Mouse (Mus musculus) forebrain, embryonic 12.5 days (tissue): Measurements from ENCODE around the gene Acss1. TPM values are rescaled to one million over a fixed set of nuclear protein-coding genes. Genes with fewer than 3 reads are reported as not detected.

Experiments
- ATAC-seq: fragments of 200-750 bp; cut with Nextera tagmentation; 2 replicates; pipeline ENCODE4 v1.8.0; 2017; ENCODE audit warnings: moderate TSS enrichment; ENCODE audit not compliant: low FRiP score
- H3K27ac ChIP-seq: fragments of 300-500 bp; sonication (generic); 2 replicates; pipeline ENCODE4 v1.5.1; 2016; ENCODE audit warnings: mild to moderate bottlenecking
- H3K27me3 ChIP-seq: fragments of 300-500 bp; sonication (generic); 2 replicates; pipeline ENCODE4 v1.6.1; 2016; ENCODE audit warnings: mild to moderate bottlenecking
- H3K36me3 ChIP-seq: fragments of 300-500 bp; sonication (generic); replicated peaks from 2 replicates; pipeline ENCODE4 v1.6.1; 2016; ENCODE audit warnings: mild to moderate bottlenecking
- H3K4me1 ChIP-seq: fragments of 300-500 bp; sonication (generic); 2 replicates; pipeline ENCODE4 v1.6.1; 2016
- H3K4me2 ChIP-seq: fragments of 300-500 bp; sonication (generic); 2 replicates; pipeline ENCODE4 v1.6.1; 2016; ENCODE audit warnings: mild to moderate bottlenecking, moderate library complexity
- H3K4me3 ChIP-seq: fragments of 300-500 bp; sonication (generic); replicated peaks from 2 replicates; pipeline ENCODE4 v1.5.1; 2016; ENCODE audit warnings: mild to moderate bottlenecking
- H3K9ac ChIP-seq: fragments of 300-500 bp; sonication (generic); 2 replicates; pipeline ENCODE4 v1.6.1; 2016; ENCODE audit warnings: mild to moderate bottlenecking
- H3K9me3 ChIP-seq: fragments of 300-500 bp; sonication (generic); 2 replicates; pipeline ENCODE4 v1.6.1; 2016
- WGBS: fragments of 180-500 bp; shearing (Covaris S2); methylation state at CpG from one replicate; pipeline ENCODE4 v1.1.7; 2016; 5-methylcytosine and 5-hydroxymethylcytosine counted together
- polyA plus RNA-seq: library from polyadenylated mRNA; unstranded; fragments of >200 nt; fragmentation: Nextera tagmentation; extraction: Ambion mirVana; gene quantifications from 2 replicates; pipeline ENCODE4 v1.2.1, GENCODE M21; 2016

The Acss1 gene
- polyA plus RNA-seq, 1 experiment from 2014 or later = 43.4 TPM

DNA sequence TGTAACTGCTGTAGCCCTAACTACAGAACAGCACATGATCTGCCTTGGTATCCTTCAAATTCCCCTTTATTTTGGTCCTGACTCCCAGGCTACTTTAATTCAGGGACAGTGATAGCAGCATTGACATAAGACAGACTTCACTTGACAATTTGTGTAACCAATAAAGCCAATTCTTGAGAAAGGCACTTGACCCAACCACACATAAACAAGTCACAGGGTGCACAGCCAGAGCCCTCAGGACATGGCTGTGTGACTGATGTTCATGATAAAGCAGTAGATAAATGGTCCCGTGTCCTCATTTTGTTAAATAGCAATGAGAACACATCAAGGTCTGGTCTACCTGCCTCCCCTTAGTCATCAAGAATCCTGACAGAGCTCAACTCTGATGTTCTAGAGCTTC lies 88.7 kb downstream of the Acss1 start:
- WGBS = 92% methylated on average over 1 of the region's 1 CpGs
- Histone ChIP-seq H3K27ac (no peak overlapping the region), H3K9me3 (no peaks in the 10 kb centered on the region), H3K27me3 (no peaks in the 10 kb centered on the region), H3K36me3 (peaks cover 19% of the 10 kb centered on the region), H3K4me1 (no peaks in the 10 kb centered on the region), H3K4me2 (no peak overlapping the region), H3K4me3 (no peak overlapping the region), H3K9ac (no peak overlapping the region)
- ATAC-seq = no peak

DNA sequence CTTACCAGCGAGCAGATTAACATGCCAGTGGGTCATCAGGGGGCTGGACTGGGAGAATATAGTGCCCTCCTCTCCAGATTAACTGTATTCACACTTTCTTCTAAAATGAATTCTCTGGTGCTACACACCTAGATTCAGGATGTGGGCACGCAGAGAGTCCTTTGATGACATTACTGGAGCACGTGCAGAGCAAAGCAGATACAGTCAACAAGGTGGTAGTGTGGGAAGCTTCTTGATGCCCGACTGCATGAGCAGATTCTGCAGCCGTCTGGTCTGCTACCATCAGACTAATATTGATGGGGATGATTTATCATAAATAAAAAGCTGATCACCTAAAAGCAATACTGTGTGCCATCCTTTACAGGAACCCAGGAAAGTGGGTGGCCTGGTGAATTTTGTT lies 89.7 kb downstream of the Acss1 start:
- Histone ChIP-seq H3K27me3 (no peaks in the 10 kb centered on the region), H3K4me3 (no peak overlapping the region), H3K4me2 (no peak overlapping the region), H3K36me3 (peaks cover 9% of the 10 kb centered on the region), H3K9me3 (no peaks in the 10 kb centered on the region), H3K27ac (no peak overlapping the region), H3K9ac (no peak overlapping the region), H3K4me1 (no peaks in the 10 kb centered on the region)
- no peak for ATAC-seq
- WGBS = 85% methylated on average over 5 of the region's 5 CpGs

DNA sequence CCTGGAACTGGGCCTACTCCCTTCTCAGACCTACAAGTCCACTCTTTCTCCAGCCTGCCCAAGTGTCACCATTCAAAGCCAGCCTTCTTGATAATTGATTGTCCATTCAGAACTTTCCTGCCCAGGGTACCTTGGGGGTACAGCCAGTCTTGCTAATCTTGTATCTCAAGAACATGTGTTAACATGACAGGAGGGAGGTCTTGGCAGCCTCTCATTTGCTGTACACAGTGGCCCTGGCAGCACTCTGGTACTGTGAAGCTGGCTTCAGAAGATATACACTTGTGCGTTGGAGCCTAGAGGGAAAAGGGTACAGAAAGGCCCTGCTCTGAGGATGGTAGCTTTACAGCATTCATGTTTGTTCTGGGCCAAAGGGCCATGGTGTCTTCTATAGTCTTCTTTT lies 92.0 kb downstream of the Acss1 start:
- Histone ChIP-seq H3K4me1 (no peaks in the 10 kb centered on the region), H3K9me3 (no peaks in the 10 kb centered on the region), H3K36me3 (0 out of 2 replicates have a peak, but pooled peaks cover 4% of the 10 kb centered on the region), H3K9ac (no peak overlapping the region), H3K4me2 (no peak overlapping the region), H3K4me3 (no peak overlapping the region), H3K27me3 (no peaks in the 10 kb centered on the region), H3K27ac (no peak overlapping the region)
- no peak for ATAC-seq
- WGBS = 90% methylated on average over 1 of the region's 1 CpGs

DNA sequence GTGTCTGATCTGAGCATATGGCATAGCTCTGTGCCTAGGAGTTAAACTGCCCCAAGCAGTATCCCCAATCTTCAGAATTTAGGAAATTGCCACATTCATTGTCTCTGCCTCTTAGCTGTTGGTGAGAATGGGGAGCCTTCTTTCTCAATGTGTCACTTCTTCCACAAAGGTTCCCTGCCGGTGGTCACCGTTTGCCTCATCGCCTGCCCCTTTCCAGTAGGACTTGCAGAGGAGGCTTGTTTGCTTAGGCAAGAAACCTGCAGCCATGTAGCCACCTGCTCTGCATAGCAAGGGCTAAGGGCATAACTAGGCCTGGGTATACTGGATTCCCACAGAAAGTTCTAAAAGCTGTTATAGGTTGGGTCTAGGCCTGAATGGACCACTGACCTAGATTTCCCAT lies 95.8 kb downstream of the Acss1 start:
- Histone ChIP-seq H3K4me2 (no peak overlapping the region), H3K4me3 (no peak overlapping the region), H3K27me3 (no peaks in the 10 kb centered on the region), H3K36me3 (no peaks in the 10 kb centered on the region), H3K9ac (no peak overlapping the region), H3K27ac (no peak overlapping the region), H3K4me1 (no peaks in the 10 kb centered on the region), H3K9me3 (no peaks in the 10 kb centered on the region)
- no peak for ATAC-seq
- 88% methylated on average over 3 of the region's 3 CpGs for WGBS

DNA sequence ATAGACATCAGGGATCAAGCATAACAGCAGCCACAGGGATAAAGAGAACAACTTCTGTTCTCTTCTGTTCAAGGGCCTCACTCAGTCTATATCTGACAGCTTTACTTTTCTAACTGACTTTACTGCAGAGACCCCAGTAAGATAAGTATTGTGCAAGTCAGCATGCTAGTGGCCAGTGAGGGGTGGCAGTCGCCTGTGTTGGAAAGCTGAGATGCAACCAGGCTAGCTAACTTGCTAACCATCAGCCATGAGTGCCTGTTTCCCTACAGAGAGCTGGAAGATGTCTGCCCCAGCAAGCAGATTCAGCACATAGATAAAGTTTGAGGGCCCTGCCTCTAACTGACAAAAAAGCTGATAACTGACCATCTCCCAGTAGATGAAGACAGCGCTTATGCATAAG lies 97.5 kb downstream of the Acss1 start:
- no peaks in the 10 kb centered on the region for H3K9me3 ChIP-seq
- H3K9ac ChIP-seq = no peak overlapping the region
- no peaks in the 10 kb centered on the region for H3K36me3 ChIP-seq
- no peak overlapping the region for H3K4me3 ChIP-seq
- H3K27ac ChIP-seq = no peak overlapping the region
- WGBS = 92% methylated on average over 2 of the region's 2 CpGs
- no peak overlapping the region for H3K4me2 ChIP-seq
- no peaks in the 10 kb centered on the region for H3K27me3 ChIP-seq
- no peaks in the 10 kb centered on the region for H3K4me1 ChIP-seq
- no peak for ATAC-seq

DNA sequence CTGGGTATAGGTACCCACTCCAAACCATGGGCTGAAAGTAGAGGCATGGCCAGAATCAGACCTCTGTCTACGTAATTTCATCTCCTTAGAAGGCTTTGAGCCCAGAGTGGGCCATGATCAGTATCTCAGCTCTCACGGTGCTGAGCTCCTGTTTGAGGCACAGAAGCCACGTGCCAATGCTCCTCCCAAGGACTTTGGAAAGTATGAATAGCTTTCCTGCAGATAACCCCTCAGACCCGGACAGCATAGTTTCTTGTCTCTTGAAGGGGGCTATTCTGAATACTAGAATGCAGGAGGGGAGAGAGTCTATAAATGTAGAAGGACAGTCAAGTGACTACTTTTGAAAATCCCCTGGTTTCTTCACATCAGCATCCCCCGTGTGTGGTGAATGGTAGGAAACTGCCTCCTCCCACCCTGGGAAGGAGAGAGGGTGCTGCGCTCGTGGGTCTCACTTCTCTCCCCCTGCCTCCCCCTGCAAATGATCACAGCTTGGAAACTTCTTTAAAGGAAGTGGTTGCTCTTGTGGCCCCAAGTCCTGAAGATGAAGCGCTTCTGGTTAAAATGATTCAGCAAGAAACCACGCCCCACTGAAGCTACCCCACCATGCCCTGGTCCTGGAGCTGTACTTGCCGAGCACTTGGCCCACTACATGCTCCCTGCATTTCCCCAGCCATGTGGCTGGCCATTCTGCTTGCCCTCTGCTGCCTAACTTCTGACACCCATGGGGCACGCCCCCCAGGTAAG lies 98.3 kb downstream of the Acss1 start, which contains the start of gene Cst7:
Cst7 (plus strand) TSS at position 569 of the 744 bp plus-strand sequence.
- no peak within 1 kb of the TSS for H3K9ac ChIP-seq
- 77% methylated on average over 11 of the region's 11 CpGs for WGBS
- H3K9me3 ChIP-seq = no peaks in the 10 kb centered on the region
- H3K36me3 ChIP-seq = no peaks in the 10 kb centered on the region
- H3K27me3 ChIP-seq = no peaks in the 10 kb centered on the region
- no peak for ATAC-seq
- no peak within 1 kb of the TSS for H3K27ac ChIP-seq
- no peaks in the 10 kb centered on the region for H3K4me1 ChIP-seq
- H3K4me2 ChIP-seq = no peak within 1 kb of the TSS
- H3K4me3 ChIP-seq = no peak within 1 kb of the TSS

Other genes starting within 250 kb of the Acss1 start
- gene Zfp442, start 217.0 kb downstream of the Acss1 start, polyA plus RNA-seq = 8.3 and 8.7 TPM in 2 replicates
- gene Zfp345, start 183.4 kb downstream of the Acss1 start, polyA plus RNA-seq = not detected in 2 replicates
- 0.19 and 0.35 TPM in 2 replicates for gene Cst7, start 98.1 kb downstream of the Acss1 start, polyA plus RNA-seq
- 35.7 and 36.4 TPM in 2 replicates for gene Apmap, start 59.9 kb downstream of the Acss1 start, polyA plus RNA-seq
- gene Vsx1, start 20.9 kb upstream of the Acss1 start, polyA plus RNA-seq = 0.06 and 0.11 TPM in 2 replicates
- gene Entpd6, start 80.5 kb upstream of the Acss1 start, polyA plus RNA-seq = 29.5 and 29.6 TPM in 2 replicates
- gene Pygb, start 118.2 kb upstream of the Acss1 start, polyA plus RNA-seq = 81.6 and 86.3 TPM in 2 replicates
- gene Abhd12, start 236.2 kb upstream of the Acss1 start, polyA plus RNA-seq = 57.2 and 60.1 TPM in 2 replicates
- gene Gins1, start 236.9 kb upstream of the Acss1 start, polyA plus RNA-seq = 64.0 and 66.8 TPM in 2 replicates